ENCODE assay signal across 30 mouse cellular contexts in the genomic region with DNA sequence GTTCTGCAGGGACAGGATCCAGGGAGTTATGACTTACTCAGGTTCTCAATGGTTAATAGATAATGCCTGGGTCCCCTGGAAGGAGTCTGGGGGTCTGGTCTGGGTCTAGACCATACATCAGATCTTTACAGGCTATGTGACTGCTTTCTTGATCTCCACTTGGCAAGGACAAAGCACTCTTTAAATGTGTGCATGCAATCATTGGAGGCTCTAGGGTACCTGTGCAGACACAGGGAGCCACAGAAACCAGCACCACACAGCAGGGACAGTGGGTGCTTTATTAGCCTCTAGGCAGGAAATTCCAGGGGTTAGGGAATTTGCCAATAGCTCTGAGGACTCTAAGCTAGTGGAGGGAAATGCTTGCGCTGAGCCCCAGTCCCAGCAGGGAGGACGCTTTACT. TPM values are rescaled to one million over a fixed set of nuclear protein-coding genes. Genes with fewer than 3 reads are reported as not detected.
A peak's percentile ranks its signal among the peaks of the same experiment; 100 is the strongest.
DNase-seq lines count a peak whose midpoint lies in the region; ATAC-seq and TF ChIP-seq lines count a peak whose summit lies in the region.
"Had no signal": no experiment of that assay in that cellular context is flagged by ENCODE, and none has a peak within 500 bp of the region (broad histone marks: within the 10 kb centered on the region; RNA-seq: fewer than 3 reads in every experiment).

No protein-coding gene starts in this region.

- no peaks in the 10 kb centered on the region for H3K9me3 ChIP-seq in embryonic facial prominence, embryonic 14.5 days (ENCODE audit: control insufficient read depth, low read length)
- H3K9me3 ChIP-seq in embryonic facial prominence, embryonic 10.5 days = no peaks in the 10 kb centered on the region
- H3K9me3 ChIP-seq in embryonic facial prominence, embryonic 15.5 days (replicated peaks) = no peaks in the 10 kb centered on the region
- no peaks in the 10 kb centered on the region for H3K9me3 ChIP-seq in limb, embryonic 12.5 days
- H3K9me3 ChIP-seq in limb, embryonic 14.5 days (ENCODE audit: control insufficient read depth, low read length) = no peaks in the 10 kb centered on the region
- H3K9me3 ChIP-seq: embryonic facial prominence, embryonic 12.5 days; forebrain, embryonic 10.5 days; forebrain, embryonic 12.5 days; G1E had no signal

- H3K4me1 ChIP-seq in embryonic facial prominence, embryonic 14.5 days (ENCODE audit: control insufficient read depth, insufficient read depth, low read length) = no peaks in the 10 kb centered on the region
- no peaks in the 10 kb centered on the region for H3K4me1 ChIP-seq in embryonic facial prominence, embryonic 10.5 days
- H3K4me1 ChIP-seq in embryonic facial prominence, embryonic 15.5 days = no peaks in the 10 kb centered on the region
- peaks cover 13% of the 10 kb centered on the region; the same call in 1 of the 2 replicates for H3K4me1 ChIP-seq in limb, embryonic 12.5 days (replicated peaks)
- H3K4me1 ChIP-seq in limb, embryonic 14.5 days (ENCODE audit: control insufficient read depth, insufficient read depth, low read length) = 0 out of 2 replicates have a peak, but pooled peaks cover 3% of the 10 kb centered on the region
- H3K4me1 ChIP-seq in kidney, adult 2 months (ENCODE audit: control insufficient read depth, insufficient read depth, low read length) = no peaks in the 10 kb centered on the region
- H3K4me1 ChIP-seq: embryonic facial prominence, embryonic 12.5 days; forebrain, embryonic 10.5 days; forebrain, embryonic 12.5 days had no signal

- no peaks in the 10 kb centered on the region for H3K27me3 ChIP-seq in embryonic facial prominence, embryonic 14.5 days (replicated peaks; ENCODE audit: control insufficient read depth, insufficient read depth, low read length)
- H3K27me3 ChIP-seq in embryonic facial prominence, embryonic 10.5 days (replicated peaks; ENCODE audit: low read depth, poor library complexity, severe bottlenecking) = no peaks in the 10 kb centered on the region
- H3K27me3 ChIP-seq in embryonic facial prominence, embryonic 15.5 days = no peaks in the 10 kb centered on the region
- no peaks in the 10 kb centered on the region for H3K27me3 ChIP-seq in limb, embryonic 12.5 days
- no peaks in the 10 kb centered on the region for H3K27me3 ChIP-seq in limb, embryonic 14.5 days (ENCODE audit: control insufficient read depth, insufficient read depth, low read length)
- H3K27me3 ChIP-seq in kidney, adult 2 months (replicated peaks; ENCODE audit: control insufficient read depth, insufficient read depth, low read length) = no peaks in the 10 kb centered on the region
- H3K27me3 ChIP-seq: CH12.LX; embryonic facial prominence, embryonic 12.5 days; forebrain, embryonic 12.5 days; Patski had no signal

- H3K4me3 ChIP-seq in embryonic facial prominence, embryonic 14.5 days (ENCODE audit: low read depth, low read length) = no peak overlapping the region
- no peak overlapping the region for H3K4me3 ChIP-seq in embryonic facial prominence, embryonic 10.5 days
- H3K4me3 ChIP-seq in embryonic facial prominence, embryonic 15.5 days (replicated peaks) = no peak overlapping the region
- no peak overlapping the region for H3K4me3 ChIP-seq in limb, embryonic 12.5 days (replicated peaks)
- H3K4me3 ChIP-seq in limb, embryonic 14.5 days (replicated peaks; ENCODE audit: low read length) = no peak overlapping the region
- H3K4me3 ChIP-seq in kidney, adult 2 months (ENCODE audit: insufficient read depth, low read depth, low read length) = no peak overlapping the region
- H3K4me3 ChIP-seq: embryonic facial prominence, embryonic 12.5 days; forebrain, embryonic 10.5 days; forebrain, embryonic 12.5 days had no signal

- no peak for TF ChIP-seq POLR2A in limb, embryonic 14.5 days (IDR thresholded peaks at IDR 0.05; ENCODE audit: borderline replicate concordance, extremely low read depth, insufficient read depth, insufficient read length)
- no peak for TF ChIP-seq POLR2A in kidney, adult 2 months (IDR thresholded peaks at IDR 0.05; ENCODE audit: low read depth, low read length)

- WGBS in embryonic facial prominence, embryonic 14.5 days = 56% methylated on average over 2 of the region's 2 CpGs
- WGBS in embryonic facial prominence, embryonic 10.5 days = 71% methylated on average over 2 of the region's 2 CpGs
- 57% methylated on average over 2 of the region's 2 CpGs for WGBS in embryonic facial prominence, embryonic 15.5 days
- WGBS in limb, embryonic 12.5 days = 72% methylated on average over 2 of the region's 2 CpGs
- WGBS in limb, embryonic 14.5 days = 52% methylated on average over 2 of the region's 2 CpGs
- 74% methylated on average over 2 of the region's 2 CpGs for WGBS in kidney, adult 2 months

- TF ChIP-seq CTCF in kidney, adult 2 months (conservative IDR thresholded peaks at IDR 0.05; ENCODE audit: insufficient read depth, insufficient read length, low read depth, low read length) = no peak

- H3K9ac ChIP-seq in embryonic facial prominence, embryonic 14.5 days (ENCODE audit: low read depth, low read length) = no peak overlapping the region
- no peak overlapping the region for H3K9ac ChIP-seq in embryonic facial prominence, embryonic 15.5 days
- no peak overlapping the region for H3K9ac ChIP-seq in limb, embryonic 12.5 days (replicated peaks)
- no peak overlapping the region for H3K9ac ChIP-seq in limb, embryonic 14.5 days (ENCODE audit: low read depth, low read length, severe bottlenecking)
- H3K9ac ChIP-seq: embryonic facial prominence, embryonic 12.5 days; forebrain, embryonic 12.5 days had no signal

- H3K36me3 ChIP-seq in embryonic facial prominence, embryonic 14.5 days (ENCODE audit: control insufficient read depth, insufficient read depth, low read length) = no peaks in the 10 kb centered on the region
- no peaks in the 10 kb centered on the region for H3K36me3 ChIP-seq in embryonic facial prominence, embryonic 10.5 days (replicated peaks)
- no peaks in the 10 kb centered on the region for H3K36me3 ChIP-seq in embryonic facial prominence, embryonic 15.5 days
- peaks cover 44% of the 10 kb centered on the region for H3K36me3 ChIP-seq in limb, embryonic 12.5 days
- H3K36me3 ChIP-seq in limb, embryonic 14.5 days (ENCODE audit: control insufficient read depth, insufficient read depth, low read length) = peaks cover 22% of the 10 kb centered on the region
- H3K36me3 ChIP-seq in kidney, adult 2 months (ENCODE audit: control insufficient read depth, insufficient read depth, low read length) = no peaks in the 10 kb centered on the region
- H3K36me3 ChIP-seq: forebrain, embryonic 10.5 days; forebrain, embryonic 12.5 days; G1E had no signal

- peak; percentile 20 for DNase-seq in embryonic facial prominence, embryonic 14.5 days (ENCODE audit: low spot score)
- DNase-seq in embryonic facial prominence, embryonic 10.5 days (ENCODE audit: low spot score) = no peak
- DNase-seq in limb, embryonic 14.5 days (ENCODE audit: low spot score) = no peak
- DNase-seq in cerebellum, adult 11-12 months = no peak
- DNase-seq in heart, adult 18-20 months = no peak
- no peak for DNase-seq in kidney, adult 2 months
- DNase-seq: adrenal gland, adult 8-10 months; adrenal gland, postnatal 14 days; adrenal gland, postnatal 36 days; B cell, adult 2 months; cerebellum, adult 18-20 months; cerebellum, adult 8-10 months; cerebellum, adult 9-11 months; cerebellum, postnatal 14 days; cerebellum, postnatal 36 days; embryo, embryonic 11 days had no signal

- H3K4me2 ChIP-seq in embryonic facial prominence, embryonic 14.5 days (ENCODE audit: low read depth, low read length) = no peak overlapping the region
- no peak overlapping the region for H3K4me2 ChIP-seq in embryonic facial prominence, embryonic 15.5 days (replicated peaks)
- no peak overlapping the region for H3K4me2 ChIP-seq in limb, embryonic 12.5 days
- no peak overlapping the region for H3K4me2 ChIP-seq in limb, embryonic 14.5 days (replicated peaks; ENCODE audit: low read depth, low read length, severe bottlenecking)
- H3K4me2 ChIP-seq: embryonic facial prominence, embryonic 12.5 days; forebrain, embryonic 12.5 days had no signal

- no peak overlapping the region; the same call in 1 of the 2 replicates for H3K27ac ChIP-seq in embryonic facial prominence, embryonic 14.5 days (replicated peaks; ENCODE audit: low read depth, low read length)
- H3K27ac ChIP-seq in embryonic facial prominence, embryonic 10.5 days (replicated peaks) = no peak overlapping the region
- H3K27ac ChIP-seq in embryonic facial prominence, embryonic 15.5 days (replicated peaks) = no peak overlapping the region
- peak overlapping the region; percentile 84 for H3K27ac ChIP-seq in limb, embryonic 12.5 days
- peak overlapping the region; percentile 70; the same call in 1 of the 2 replicates for H3K27ac ChIP-seq in limb, embryonic 14.5 days (replicated peaks; ENCODE audit: low read depth, low read length)
- no peak overlapping the region for H3K27ac ChIP-seq in kidney, adult 2 months (ENCODE audit: insufficient read depth, low read depth, low read length)
- H3K27ac ChIP-seq: forebrain, embryonic 10.5 days; forebrain, embryonic 12.5 days had no signal

- peak; percentile 42 for ATAC-seq in embryonic facial prominence, embryonic 14.5 days (ENCODE audit: low read depth)
- peak; percentile 59; the same call in 1 of the 2 replicates for ATAC-seq in embryonic facial prominence, embryonic 15.5 days (ENCODE audit: insufficient number of reproducible peaks, low FRiP score, low TSS enrichment, low read depth)
- ATAC-seq in limb, embryonic 12.5 days (ENCODE audit: insufficient number of reproducible peaks, insufficient read depth, low FRiP score, low TSS enrichment, low read depth) = no peak
- peak; percentile 56 for ATAC-seq in limb, embryonic 14.5 days (ENCODE audit: low FRiP score, low read depth)
- ATAC-seq: activated CD4-positive, CD25-positive, alpha-beta regulatory T cell, adult 4 months; CD4-positive, CD25-positive, alpha-beta regulatory T cell, adult 4 months; forebrain, embryonic 14.5 days; forebrain, embryonic 16.5 days; Patski had no signal

RNA-seq across cellular contexts. Expression of a gene that starts 14.3 kb away (rescaled TPM):
- 164 and 277 TPM in 2 replicates for polyA plus RNA-seq in embryonic facial prominence, embryonic 14.5 days (2014; fragmentation: Nextera tagmentation; extraction: Ambion mirVana)
- 12.2 and 12.3 TPM in 2 replicates for polyA plus RNA-seq in embryonic facial prominence, embryonic 10.5 days (2016; fragmentation: Nextera tagmentation; extraction: Ambion mirVana)
- 137 and 216 TPM in 2 replicates for polyA plus RNA-seq in embryonic facial prominence, embryonic 15.5 days (2015; fragmentation: Nextera tagmentation; extraction: Ambion mirVana)
- 196 and 224 TPM in 2 replicates for polyA plus RNA-seq in limb, embryonic 12.5 days (2016; fragmentation: Nextera tagmentation; extraction: Ambion mirVana)
- 612 and 663 TPM in 2 replicates for polyA plus RNA-seq in limb, embryonic 14.5 days (2012; rRNA removed)
- 334 and 360 TPM in 2 replicates for polyA plus RNA-seq in limb, embryonic 14.5 days (2014; fragmentation: Nextera tagmentation; extraction: Ambion mirVana)
- total RNA-seq in heart, adult 18-20 months (2021) = under 1 TPM in 1 of 2 experiments, not detected in 1; 0.21 TPM
- 0.42 and 0.46 TPM in 2 replicates for polyA plus RNA-seq in kidney, adult 2 months (2012; rRNA removed)
- total RNA-seq: common myeloid progenitor, adult 5-6 weeks had no signal

RNA-seq across cellular contexts. Expression of a gene that starts 22.8 kb away (rescaled TPM):
- polyA plus RNA-seq in embryonic facial prominence, embryonic 14.5 days (2014; fragmentation: Nextera tagmentation; extraction: Ambion mirVana) = 66.3 and 78.2 TPM in 2 replicates
- 104 and 107 TPM in 2 replicates for polyA plus RNA-seq in embryonic facial prominence, embryonic 10.5 days (2016; fragmentation: Nextera tagmentation; extraction: Ambion mirVana)
- polyA plus RNA-seq in embryonic facial prominence, embryonic 15.5 days (2015; fragmentation: Nextera tagmentation; extraction: Ambion mirVana) = 62.1 and 62.9 TPM in 2 replicates
- 93.0 and 96.7 TPM in 2 replicates for polyA plus RNA-seq in limb, embryonic 12.5 days (2016; fragmentation: Nextera tagmentation; extraction: Ambion mirVana)
- polyA plus RNA-seq in limb, embryonic 14.5 days (2012; rRNA removed) = 67.5 and 78.6 TPM in 2 replicates
- polyA plus RNA-seq in limb, embryonic 14.5 days (2014; fragmentation: Nextera tagmentation; extraction: Ambion mirVana) = 71.4 and 84.5 TPM in 2 replicates
- 10 to 100 TPM; 31.9 to 34.1 TPM for total RNA-seq in heart, adult 18-20 months (2021)
- 31.3 and 35.5 TPM in 2 replicates for polyA plus RNA-seq in kidney, adult 2 months (2012; rRNA removed)

RNA-seq across cellular contexts. Expression of a gene that starts 30.6 kb away (rescaled TPM):
- polyA plus RNA-seq in embryonic facial prominence, embryonic 14.5 days (2014; fragmentation: Nextera tagmentation; extraction: Ambion mirVana) = 0.34 and 0.88 TPM in 2 replicates
- polyA plus RNA-seq in embryonic facial prominence, embryonic 10.5 days (2016; fragmentation: Nextera tagmentation; extraction: Ambion mirVana) = 0.11 and 0.18 TPM in 2 replicates
- 0.24 and 0.42 TPM in 2 replicates for polyA plus RNA-seq in embryonic facial prominence, embryonic 15.5 days (2015; fragmentation: Nextera tagmentation; extraction: Ambion mirVana)
- polyA plus RNA-seq in limb, embryonic 12.5 days (2016; fragmentation: Nextera tagmentation; extraction: Ambion mirVana) = 0.30 and 0.47 TPM in 2 replicates
- polyA plus RNA-seq in limb, embryonic 14.5 days (2012; rRNA removed) = 1.8 and 2.0 TPM in 2 replicates
- polyA plus RNA-seq in limb, embryonic 14.5 days (2014; fragmentation: Nextera tagmentation; extraction: Ambion mirVana) = 0.70 and 0.98 TPM in 2 replicates
- not detected for total RNA-seq in heart, adult 18-20 months (2021)
- polyA plus RNA-seq in kidney, adult 2 months (2012; rRNA removed) = 0.04 and 0.05 TPM in 2 replicates
- total RNA-seq: adrenal gland, adult 18-20 months; adrenal gland, adult 8-10 months; adrenal gland, postnatal 14 days; adrenal gland, postnatal 36 days; CH12.LX; common myeloid progenitor, adult 5-6 weeks had no signal
- polyA plus RNA-seq: activated CD4-positive, CD25-positive, alpha-beta regulatory T cell, adult 4 months; G1E; Patski had no signal

RNA-seq across cellular contexts. Expression of a gene that starts 30.8 kb away (rescaled TPM):
- 23.4 and 29.3 TPM in 2 replicates for polyA plus RNA-seq in embryonic facial prominence, embryonic 14.5 days (2014; fragmentation: Nextera tagmentation; extraction: Ambion mirVana)
- 34.6 and 35.1 TPM in 2 replicates for polyA plus RNA-seq in embryonic facial prominence, embryonic 10.5 days (2016; fragmentation: Nextera tagmentation; extraction: Ambion mirVana)
- 28.5 and 29.6 TPM in 2 replicates for polyA plus RNA-seq in embryonic facial prominence, embryonic 15.5 days (2015; fragmentation: Nextera tagmentation; extraction: Ambion mirVana)
- polyA plus RNA-seq in limb, embryonic 12.5 days (2016; fragmentation: Nextera tagmentation; extraction: Ambion mirVana) = 39.8 and 44.3 TPM in 2 replicates
- polyA plus RNA-seq in limb, embryonic 14.5 days (2012; rRNA removed) = 46.6 and 52.2 TPM in 2 replicates
- 30.5 and 31.9 TPM in 2 replicates for polyA plus RNA-seq in limb, embryonic 14.5 days (2014; fragmentation: Nextera tagmentation; extraction: Ambion mirVana)
- 10 to 100 TPM; 17.8 to 18.4 TPM for total RNA-seq in heart, adult 18-20 months (2021)
- polyA plus RNA-seq in kidney, adult 2 months (2012; rRNA removed) = 13.6 and 14.4 TPM in 2 replicates

Comparison
In these comparisons a context has a peak if more than half of its experiments do, and no peak if none do; other contexts are left out.
1. RNA of a gene that starts 14.3 kb away (polyA plus RNA-seq): 334 to 663 TPM in limb, embryonic 14.5 days, 137 to 216 TPM in embryonic facial prominence, embryonic 15.5 days, 196 to 224 TPM in limb, embryonic 12.5 days and 164 to 277 TPM in embryonic facial prominence, embryonic 14.5 days; 12.2 to 12.3 TPM in embryonic facial prominence, embryonic 10.5 days and 0.42 to 0.46 TPM in kidney, adult 2 months; every median in the first group is over 10 times any median in the second.
2. H3K27ac ChIP-seq: peak in limb, embryonic 12.5 days (single experiment) and limb, embryonic 14.5 days (single experiment); none in embryonic facial prominence, embryonic 14.5 days (single experiment), embryonic facial prominence, embryonic 10.5 days (single experiment), embryonic facial prominence, embryonic 15.5 days (single experiment) and kidney, adult 2 months (single experiment).